Mouse (Mus musculus) ES-Bruce4 (cell line): ENCODE results near the gene Tiam1.

Source experiments
- CTCF ChIP-seq: IDR thresholded peaks from one replicate; pipeline ENCODE4 v1.8.1; 2011; ENCODE audit warnings: low read depth, low read length
- EP300 ChIP-seq: IDR thresholded peaks from 2 replicates; pipeline ENCODE4 v1.6.1; 2011; ENCODE audit warnings: low read depth, low read length; ENCODE audit not compliant: insufficient read depth
- POLR2A ChIP-seq: IDR thresholded peaks from one replicate; pipeline ENCODE4 v1.8.1; 2011; ENCODE audit warnings: low read length; ENCODE audit not compliant: insufficient read depth

- no peak for TF ChIP-seq CTCF
- TF ChIP-seq POLR2A = no peak
- TF ChIP-seq EP300 = no peak
Observed at GRCm38 (mm10) chr16:89950251-89950650, 193.3 kb downstream of the Tiam1 start.
